Mouse (Mus musculus) testis, adult 2 months (tissue): Measurements from ENCODE around the gene Gm14214.

Experiments
- CTCF ChIP-seq: fragments of 200-500 bp; IDR thresholded peaks from 2 replicates; pipeline ENCODE4 v1.5.1; 2012; ENCODE audit warnings: low read depth, mild to moderate bottlenecking, inconsistent platforms, low read length, moderate library complexity; ENCODE audit not compliant: control insufficient read depth, insufficient read depth, insufficient replicate concordance
- POLR2A ChIP-seq: fragments of 200-500 bp; IDR thresholded peaks from 2 replicates; pipeline ENCODE4 v1.6.1; 2012; ENCODE audit warnings: low read depth, mild to moderate bottlenecking, inconsistent platforms, low read length, moderate library complexity; ENCODE audit not compliant: control insufficient read depth

DNA sequence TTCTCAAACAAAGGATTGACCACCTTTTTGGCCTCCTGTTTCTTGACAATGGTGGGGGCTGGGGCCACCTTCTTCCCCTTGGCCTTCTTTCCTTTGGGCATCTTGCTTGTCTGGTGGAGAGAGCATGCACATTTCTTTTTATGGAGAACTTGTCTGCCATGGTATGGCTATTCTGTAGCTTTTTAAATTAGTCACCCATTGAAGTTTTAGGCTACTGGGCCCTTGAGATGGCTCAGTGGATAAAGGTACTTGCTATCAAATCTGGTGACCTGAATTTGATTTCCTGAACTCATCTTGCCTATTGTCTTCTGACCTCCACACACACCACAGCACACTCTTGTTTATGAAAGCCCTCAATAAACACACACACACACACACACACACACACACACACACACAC, at the start of gene Gm14214:
- no peak for TF ChIP-seq CTCF
- TF ChIP-seq POLR2A = no peak
